Mouse (Mus musculus): Measurements from ENCODE around the gene Cdhr4.
"Not testable (repeated sequence)": the region's sequence is repeated elsewhere in the genome, so short reads cannot be mapped to it uniquely, and the experiment has no call there.

The Cdhr4 gene

GRCm38 (mm10) chr9:108001922-108002770 is 9.8 kb downstream of the Cdhr4 start, which contains the start of gene Ip6k1:
Ip6k1 (plus strand) TSS chr9:108002501.
- in situ Hi-C loops (cut with MboI; ENCODE audit: unreplicated experiment in 2 of 2), result no loop called here

- in situ Hi-C loops (cut with MboI; ENCODE audit: unreplicated experiment in 2 of 2), result no loop called here
Observed at GRCm38 (mm10) chr9:108002778-108003530, 10.7 kb downstream of the Cdhr4 start.

- in situ Hi-C loops (cut with MboI; ENCODE audit: unreplicated experiment in 2 of 2), result no loop called here
Observed at GRCm38 (mm10) chr9:108003531-108003890, 11.2 kb downstream of the Cdhr4 start.

GRCm38 (mm10) chr9:108008041-108008440 is 15.7 kb downstream of the Cdhr4 start:
- in situ Hi-C loops (cut with MboI; ENCODE audit: unreplicated experiment in 2 of 2), result loop anchor here in 1 of 2 experiments (5.0 kb wide), 1 partner anchor 39 kb away; the partner anchor contains the start of gene Gmppb

GRCm38 (mm10) chr9:108010385-108010784 is 18.1 kb downstream of the Cdhr4 start:
- in situ Hi-C loops (cut with MboI; ENCODE audit: unreplicated experiment in 2 of 2), result no loop called here

GRCm38 (mm10) chr9:108013577-108013976 is 21.3 kb downstream of the Cdhr4 start:
- in situ Hi-C loops (cut with MboI; ENCODE audit: unreplicated experiment in 2 of 2), result not testable (repeated sequence)

- in situ Hi-C loops (cut with MboI; ENCODE audit: unreplicated experiment in 2 of 2), result no loop called here
Observed at GRCm38 (mm10) chr9:108017127-108017526, 24.8 kb downstream of the Cdhr4 start.

- in situ Hi-C loops (cut with MboI; ENCODE audit: unreplicated experiment in 2 of 2), result no loop called here
Observed at GRCm38 (mm10) chr9:108020741-108021140, 28.4 kb downstream of the Cdhr4 start.

- in situ Hi-C loops (cut with MboI; ENCODE audit: unreplicated experiment in 2 of 2), result no loop called here
Observed at GRCm38 (mm10) chr9:108023216-108023615, 30.9 kb downstream of the Cdhr4 start.

- in situ Hi-C loops (cut with MboI; ENCODE audit: unreplicated experiment in 2 of 2), result no loop called here
Observed at GRCm38 (mm10) chr9:108026584-108026983, 34.3 kb downstream of the Cdhr4 start.

GRCm38 (mm10) chr9:108027867-108028266 is 35.6 kb downstream of the Cdhr4 start:
- in situ Hi-C loops (cut with MboI; ENCODE audit: unreplicated experiment in 2 of 2), result no loop called here

- in situ Hi-C loops (cut with MboI; ENCODE audit: unreplicated experiment in 2 of 2), result no loop called here
Observed at GRCm38 (mm10) chr9:108032126-108032525, 39.8 kb downstream of the Cdhr4 start.

- in situ Hi-C loops (cut with MboI; ENCODE audit: unreplicated experiment in 2 of 2), result no loop called here
Observed at GRCm38 (mm10) chr9:108035331-108036156, 43.2 kb downstream of the Cdhr4 start.

GRCm38 (mm10) chr9:108044751-108045492 is 52.6 kb downstream of the Cdhr4 start:
- in situ Hi-C loops (cut with MboI; ENCODE audit: unreplicated experiment in 2 of 2), result loop anchor here in 1 of 2 experiments (5.0 kb wide), 1 partner anchor 38 kb away; no protein-coding TSS in a partner anchor

- in situ Hi-C loops (cut with MboI; ENCODE audit: unreplicated experiment in 2 of 2), result loop anchor here in 1 of 2 experiments (5.0 kb wide), 1 partner anchor 39 kb away; no protein-coding TSS in a partner anchor
Observed at GRCm38 (mm10) chr9:108046582-108046981, 54.3 kb downstream of the Cdhr4 start.

GRCm38 (mm10) chr9:108047601-108048565 is 55.6 kb downstream of the Cdhr4 start:
- in situ Hi-C loops (cut with MboI; ENCODE audit: unreplicated experiment in 2 of 2), result loop anchor here in 1 of 2 experiments (5.0 kb wide), 1 partner anchor 41 kb away; no protein-coding TSS in a partner anchor

- in situ Hi-C loops (cut with MboI; ENCODE audit: unreplicated experiment in 2 of 2), result loop anchor here in 1 of 2 experiments (5.0 kb wide), 1 partner anchor 41 kb away; no protein-coding TSS in a partner anchor
Observed at GRCm38 (mm10) chr9:108048566-108048955, 56.3 kb downstream of the Cdhr4 start.

GRCm38 (mm10) chr9:108049016-108049455 is 56.7 kb downstream of the Cdhr4 start, which contains the start of gene Gmppb:
Gmppb (plus strand) TSS chr9:108049242.
- in situ Hi-C loops (cut with MboI; ENCODE audit: unreplicated experiment in 2 of 2), result loop anchor here in 1 of 2 experiments (5.0 kb wide), 1 partner anchor 42 kb away; no protein-coding TSS in a partner anchor

Data from v-Abl transformed pro-B cells (cell line).